Mouse (Mus musculus) hindbrain, embryonic 16.5 days (tissue): ENCODE results near the gene Ahr. TPM values are rescaled to one million over a fixed set of nuclear protein-coding genes. Genes with fewer than 3 reads are reported as not detected.

Source experiments
- ATAC-seq: fragments of 200-750 bp; cut with Nextera tagmentation; 2 replicates; pipeline ENCODE4 v1.8.0; 2017; ENCODE audit warnings: moderate TSS enrichment, moderate library complexity
- H3K27ac ChIP-seq: fragments of 300-500 bp; sonication (generic); 2 replicates; pipeline ENCODE4 v1.5.1; 2014; ENCODE audit warnings: low read depth, mild to moderate bottlenecking, control low read depth, low read length, moderate library complexity
- H3K27me3 ChIP-seq: fragments of 300-500 bp; sonication (generic); replicated peaks from 2 replicates; pipeline ENCODE4 v1.6.1; 2014; ENCODE audit warnings: low read length; ENCODE audit not compliant: control insufficient read depth, insufficient read depth
- H3K36me3 ChIP-seq: fragments of 300-500 bp; sonication (generic); 2 replicates; pipeline ENCODE4 v1.6.1; 2014; ENCODE audit warnings: mild to moderate bottlenecking, low read length, moderate library complexity, mixed read lengths; ENCODE audit not compliant: control insufficient read depth, insufficient read depth
- H3K4me1 ChIP-seq: fragments of 300-500 bp; sonication (generic); 2 replicates; pipeline ENCODE4 v1.6.1; 2014; ENCODE audit warnings: low read depth, low read length; ENCODE audit not compliant: control insufficient read depth, insufficient read depth
- H3K4me2 ChIP-seq: fragments of 300-500 bp; sonication (generic); 2 replicates; pipeline ENCODE4 v1.6.1; 2014; ENCODE audit warnings: mild to moderate bottlenecking, low read length, control low read depth, moderate library complexity
- H3K4me3 ChIP-seq: fragments of 300-500 bp; sonication (generic); 2 replicates; pipeline ENCODE4 v1.5.1; 2014; ENCODE audit warnings: mild to moderate bottlenecking, low read length, control low read depth, moderate library complexity
- H3K9ac ChIP-seq: fragments of 300-500 bp; sonication (generic); 2 replicates; pipeline ENCODE4 v1.6.1; 2014; ENCODE audit warnings: low read depth, mild to moderate bottlenecking, control low read depth, low read length, moderate library complexity
- H3K9me3 ChIP-seq: fragments of 300-500 bp; sonication (generic); 2 replicates; pipeline ENCODE4 v1.6.1; 2014; ENCODE audit warnings: mild to moderate bottlenecking, low read length, moderate library complexity; ENCODE audit not compliant: control insufficient read depth
- WGBS: fragments of 180-500 bp; shearing (Covaris S2); extraction: QIAGEN DNeasy Blood & Tissue Kit; methylation state at CpG from one replicate; pipeline ENCODE4 v1.1.7; 2014; 5-methylcytosine and 5-hydroxymethylcytosine counted together
- polyA plus RNA-seq: library from polyadenylated mRNA; unstranded; fragments of >200 nt; fragmentation: Nextera tagmentation; extraction: Ambion mirVana; gene quantifications from 2 replicates; pipeline ENCODE4 v1.2.1, GENCODE M21; 2015

Ahr gene
- 3.6 and 3.9 TPM in 2 replicates for polyA plus RNA-seq

DNA sequence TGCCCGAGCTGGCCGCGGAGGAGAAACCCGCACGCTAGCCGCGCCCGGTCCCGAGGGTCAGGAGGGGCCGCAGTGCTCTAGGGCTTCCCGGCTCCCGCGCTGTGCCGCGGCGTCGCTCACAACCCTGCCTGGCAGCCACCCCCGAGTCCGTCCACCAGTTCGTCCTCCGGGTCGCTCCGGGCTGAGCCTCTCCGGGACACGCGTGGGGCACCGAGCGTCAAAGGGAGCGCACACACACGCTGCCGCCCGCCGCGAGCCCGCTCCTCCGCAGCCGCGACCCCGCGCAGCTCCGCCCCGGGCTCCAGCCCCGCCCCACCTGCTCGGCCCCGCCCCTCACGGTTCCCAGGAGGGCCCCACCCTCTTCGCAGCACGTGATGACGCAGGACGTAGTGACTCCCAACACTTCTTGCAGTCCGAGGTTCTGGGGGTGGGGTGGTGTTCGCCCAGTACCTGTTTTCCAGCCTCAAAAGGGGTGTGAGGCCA lies at the start of gene Ahr:
TSS of gene Ahr (minus strand) at position 285 of the 483 bp plus-strand sequence.
- Histone ChIP-seq H3K4me3 (peak within 1 kb of the TSS; percentile 88), H3K27me3 (no peaks in the 10 kb centered on the region), H3K9ac (peak within 1 kb of the TSS; percentile 87), H3K4me1 (no peaks in the 10 kb centered on the region; the same call in 1 of the 2 replicates), H3K27ac (peak within 1 kb of the TSS; percentile 80), H3K9me3 (no peaks in the 10 kb centered on the region), H3K4me2 (peak within 1 kb of the TSS; percentile 93), H3K36me3 (no peaks in the 10 kb centered on the region)
- peak; percentile 97 for ATAC-seq
- under 1% methylated on average over 38 of the region's 52 CpGs for WGBS

DNA sequence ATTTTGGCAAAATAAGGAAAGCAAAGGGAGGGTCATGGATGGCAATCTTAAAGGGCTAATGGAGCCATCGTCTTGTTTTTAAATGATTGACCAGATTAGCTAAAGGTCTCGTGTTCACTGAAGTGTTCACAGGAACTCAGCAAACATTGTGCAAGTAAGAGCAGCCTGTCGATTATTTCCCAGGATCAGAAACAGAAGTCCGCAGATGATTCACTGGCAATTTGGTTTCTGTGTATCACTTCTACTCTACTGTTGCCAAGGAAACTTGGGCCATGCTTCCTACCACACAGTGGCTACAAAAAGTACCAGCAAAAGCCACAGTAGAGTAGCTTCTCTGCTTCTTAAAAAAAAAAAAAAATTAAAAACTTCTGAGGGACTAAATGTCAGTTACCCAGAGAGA lies 44.0 kb upstream of the Ahr start:
- H3K9me3 ChIP-seq, result no peaks in the 10 kb centered on the region
- ATAC-seq, result no peak
- WGBS, result 91% methylated on average over 4 of the region's 4 CpGs
- H3K9ac ChIP-seq, result no peak overlapping the region
- H3K4me3 ChIP-seq, result no peak overlapping the region
- no peak overlapping the region for H3K4me2 ChIP-seq
- no peaks in the 10 kb centered on the region for H3K36me3 ChIP-seq
- no peak overlapping the region for H3K27ac ChIP-seq
- no peaks in the 10 kb centered on the region for H3K4me1 ChIP-seq
- H3K27me3 ChIP-seq, result no peaks in the 10 kb centered on the region

DNA sequence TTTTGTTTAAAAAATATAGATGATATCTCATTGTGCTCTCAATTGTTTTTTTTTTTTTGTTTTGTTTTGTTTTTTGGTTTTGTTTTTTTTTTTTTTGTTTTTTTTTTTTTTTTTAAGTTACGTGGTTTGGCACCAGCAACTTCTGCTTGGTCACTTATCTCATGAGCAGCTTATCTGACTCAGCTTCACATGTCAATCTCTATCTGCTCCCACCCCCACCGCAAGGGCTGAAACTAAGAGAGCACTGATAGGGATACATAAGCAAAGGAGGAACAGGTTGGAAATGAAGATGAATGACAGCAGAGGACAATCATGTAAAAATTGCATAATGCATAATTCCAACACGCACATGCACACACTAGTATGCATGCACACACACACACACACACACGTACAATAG lies 41.3 kb upstream of the Ahr start:
- ATAC-seq, result no peak
- WGBS, result 89% methylated on average over 4 of the region's 4 CpGs
- Histone ChIP-seq H3K9ac (no peak overlapping the region), H3K27ac (no peak overlapping the region), H3K4me2 (no peak overlapping the region), H3K9me3 (no peaks in the 10 kb centered on the region), H3K27me3 (no peaks in the 10 kb centered on the region), H3K36me3 (no peaks in the 10 kb centered on the region), H3K4me1 (no peaks in the 10 kb centered on the region), H3K4me3 (no peak overlapping the region)

DNA sequence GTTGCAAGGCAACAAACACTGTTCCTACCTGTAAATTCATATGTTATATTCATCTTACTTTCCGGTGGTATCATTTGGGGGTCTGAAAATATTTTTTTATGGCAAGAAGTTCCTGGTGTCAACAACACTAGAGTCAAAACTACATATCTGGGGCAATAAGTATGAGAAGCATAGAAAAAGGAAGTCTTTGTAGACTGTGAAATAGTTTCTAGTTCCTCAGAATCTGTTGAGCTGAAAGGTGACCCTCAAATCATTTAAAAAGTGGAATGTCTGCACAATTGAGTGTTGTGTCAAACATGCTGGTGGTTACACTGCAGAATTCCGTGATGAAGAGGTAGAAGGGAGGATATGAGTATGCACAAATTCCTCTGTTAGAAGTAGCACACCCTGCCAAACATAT lies 38.9 kb upstream of the Ahr start:
- H3K4me2 ChIP-seq, result no peak overlapping the region
- WGBS, result 86% methylated on average over 2 of the region's 2 CpGs
- no peaks in the 10 kb centered on the region for H3K27me3 ChIP-seq
- H3K9me3 ChIP-seq, result no peaks in the 10 kb centered on the region
- H3K4me1 ChIP-seq, result no peaks in the 10 kb centered on the region
- H3K36me3 ChIP-seq, result no peaks in the 10 kb centered on the region
- ATAC-seq, result no peak
- H3K27ac ChIP-seq, result no peak overlapping the region
- no peak overlapping the region for H3K9ac ChIP-seq
- H3K4me3 ChIP-seq, result no peak overlapping the region

DNA sequence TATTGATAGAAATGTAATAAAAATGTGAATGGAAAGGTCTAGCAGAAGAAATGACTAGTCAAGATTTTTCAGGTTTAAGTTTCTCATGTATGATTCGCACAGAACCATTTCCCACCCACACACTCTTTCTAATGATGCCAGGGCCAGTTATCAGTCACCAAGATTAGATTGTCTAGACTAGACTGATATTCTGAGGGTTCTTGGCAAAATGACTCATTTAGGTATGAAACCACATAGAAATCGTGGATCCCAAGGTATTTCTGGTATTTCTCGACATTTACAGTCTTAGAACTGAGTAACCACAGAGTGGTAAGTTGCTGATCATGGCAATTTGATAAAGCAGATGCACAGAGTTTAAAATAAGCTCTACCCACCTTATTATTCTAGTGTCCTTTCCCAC lies 28.0 kb upstream of the Ahr start:
- WGBS, result 81% methylated on average over 3 of the region's 3 CpGs
- Histone ChIP-seq H3K9me3 (no peaks in the 10 kb centered on the region), H3K4me2 (no peak overlapping the region), H3K4me3 (no peak overlapping the region), H3K9ac (no peak overlapping the region), H3K27ac (no peak overlapping the region), H3K27me3 (no peaks in the 10 kb centered on the region), H3K4me1 (no peaks in the 10 kb centered on the region), H3K36me3 (no peaks in the 10 kb centered on the region)
- ATAC-seq, result no peak

DNA sequence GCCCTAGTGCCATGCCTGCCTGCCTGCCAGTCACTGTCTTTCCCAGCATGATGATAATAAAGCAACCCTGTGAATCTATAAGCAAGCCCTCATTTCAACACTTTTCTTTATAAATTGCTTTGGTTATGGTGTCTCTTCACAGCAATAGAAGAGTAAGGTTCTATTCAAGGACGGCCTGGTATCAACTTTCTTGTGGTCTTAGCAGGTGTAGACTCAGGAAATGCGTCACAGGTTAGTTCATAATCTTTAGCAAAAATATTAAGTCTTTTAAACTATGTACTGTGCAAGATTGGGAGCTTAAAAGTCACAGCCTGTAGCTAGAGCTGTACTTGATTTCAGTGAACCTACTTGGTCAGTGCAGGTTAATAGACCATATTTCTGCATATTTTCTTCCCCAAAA lies 24.0 kb upstream of the Ahr start:
- no peaks in the 10 kb centered on the region for H3K27me3 ChIP-seq
- no peak for ATAC-seq
- 88% methylated on average over 2 of the region's 2 CpGs for WGBS
- H3K4me3 ChIP-seq, result no peak overlapping the region
- no peak overlapping the region for H3K4me2 ChIP-seq
- no peak overlapping the region for H3K27ac ChIP-seq
- no peaks in the 10 kb centered on the region for H3K9me3 ChIP-seq
- H3K4me1 ChIP-seq, result no peaks in the 10 kb centered on the region
- H3K36me3 ChIP-seq, result no peaks in the 10 kb centered on the region
- H3K9ac ChIP-seq, result no peak overlapping the region

DNA sequence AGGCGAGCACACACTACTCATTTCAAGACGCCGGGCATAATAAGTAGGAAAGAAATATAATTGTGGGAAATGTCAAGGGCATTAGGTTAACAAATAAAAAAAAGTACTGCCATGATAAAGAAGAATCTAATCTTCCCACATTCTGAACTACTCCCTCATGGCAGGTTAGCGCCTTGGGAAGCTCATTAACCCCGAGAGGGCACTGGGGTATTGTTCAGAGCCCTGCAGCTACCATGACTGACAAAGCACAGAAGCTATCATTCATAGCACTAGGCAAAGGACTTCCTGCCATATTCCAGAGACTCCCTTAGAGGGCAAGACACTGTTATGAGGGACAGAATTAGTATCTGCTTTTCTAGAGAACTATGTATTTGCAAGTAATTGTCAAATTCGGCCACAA lies 21.1 kb upstream of the Ahr start:
- no peak overlapping the region for H3K4me3 ChIP-seq
- H3K27ac ChIP-seq, result no peak overlapping the region
- no peaks in the 10 kb centered on the region for H3K4me1 ChIP-seq
- no peaks in the 10 kb centered on the region for H3K27me3 ChIP-seq
- H3K9ac ChIP-seq, result no peak overlapping the region
- H3K36me3 ChIP-seq, result no peaks in the 10 kb centered on the region
- no peak overlapping the region for H3K4me2 ChIP-seq
- ATAC-seq, result no peak
- WGBS, result 64% methylated on average over 6 of the region's 6 CpGs
- no peaks in the 10 kb centered on the region for H3K9me3 ChIP-seq

DNA sequence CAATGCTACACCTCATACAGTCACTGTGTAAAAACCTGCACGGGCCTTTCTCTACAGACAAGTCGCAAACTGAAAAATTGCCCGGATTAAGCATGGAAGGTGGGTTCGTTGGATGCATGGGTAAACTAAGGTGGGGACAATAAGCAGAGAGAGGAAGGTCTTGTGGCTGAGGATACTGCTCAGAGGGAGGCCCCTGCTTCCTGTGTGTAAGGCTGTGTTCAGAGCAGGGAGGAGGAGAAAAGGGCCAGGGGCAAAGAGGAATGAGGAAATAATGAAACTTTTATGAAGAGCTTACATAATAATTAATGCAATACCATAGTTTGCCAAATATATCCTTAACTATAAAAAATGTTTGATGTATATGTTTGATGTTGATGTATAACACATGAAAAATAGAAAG lies 19.5 kb upstream of the Ahr start:
- no peak overlapping the region for H3K27ac ChIP-seq
- no peak overlapping the region for H3K4me2 ChIP-seq
- no peak for ATAC-seq
- H3K36me3 ChIP-seq, result no peaks in the 10 kb centered on the region
- H3K27me3 ChIP-seq, result no peaks in the 10 kb centered on the region
- no peak overlapping the region for H3K4me3 ChIP-seq
- no peaks in the 10 kb centered on the region for H3K4me1 ChIP-seq
- no peaks in the 10 kb centered on the region for H3K9me3 ChIP-seq
- H3K9ac ChIP-seq, result no peak overlapping the region
- 92% methylated on average over 4 of the region's 4 CpGs for WGBS

DNA sequence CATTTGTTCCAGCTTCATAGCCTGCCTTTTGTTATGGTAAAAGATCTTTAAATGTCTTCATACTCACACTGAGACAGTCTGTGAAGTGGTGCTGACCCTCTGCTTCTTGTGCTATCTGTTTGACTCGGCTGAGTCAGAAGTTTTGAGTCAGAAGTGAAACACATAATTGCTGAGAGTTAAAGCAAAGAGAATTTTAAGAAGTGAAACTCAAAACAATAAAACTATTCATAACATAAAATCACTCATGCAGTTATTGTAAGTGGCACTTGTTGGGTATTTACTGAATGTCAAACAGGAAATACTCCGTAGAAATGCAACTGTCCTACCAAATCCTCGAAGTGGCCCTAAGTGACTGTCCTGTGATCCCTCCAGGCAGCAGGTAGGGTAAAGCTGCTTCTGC lies 18.3 kb upstream of the Ahr start:
- Histone ChIP-seq H3K4me1 (no peaks in the 10 kb centered on the region), H3K27me3 (no peaks in the 10 kb centered on the region), H3K4me2 (no peak overlapping the region), H3K9ac (no peak overlapping the region), H3K4me3 (no peak overlapping the region), H3K36me3 (no peaks in the 10 kb centered on the region), H3K27ac (no peak overlapping the region), H3K9me3 (no peaks in the 10 kb centered on the region)
- 82% methylated on average over 3 of the region's 3 CpGs for WGBS
- ATAC-seq, result no peak

DNA sequence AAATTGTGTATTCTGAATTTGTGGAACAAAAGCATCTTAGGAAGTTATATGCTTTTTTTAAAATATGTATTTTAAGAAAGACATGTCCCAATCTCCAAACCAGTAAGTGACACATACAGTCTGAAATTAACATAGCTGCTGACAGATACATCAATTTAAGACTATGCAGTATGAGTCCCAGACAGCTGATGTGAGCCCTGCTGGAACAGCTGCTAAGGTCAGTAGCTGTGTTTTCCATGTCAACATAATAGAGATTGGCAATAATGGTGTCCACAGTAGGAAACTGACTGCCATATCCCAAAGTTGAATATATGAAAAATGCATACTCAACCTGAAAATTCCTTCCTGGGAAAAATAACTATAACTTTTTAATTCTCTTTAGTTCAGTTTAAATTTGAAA lies 15.5 kb upstream of the Ahr start:
- no peak overlapping the region for H3K4me3 ChIP-seq
- no peak overlapping the region for H3K27ac ChIP-seq
- no peak overlapping the region for H3K4me2 ChIP-seq
- H3K4me1 ChIP-seq, result no peaks in the 10 kb centered on the region
- no peaks in the 10 kb centered on the region for H3K27me3 ChIP-seq
- no peaks in the 10 kb centered on the region for H3K36me3 ChIP-seq
- no peak overlapping the region for H3K9ac ChIP-seq
- H3K9me3 ChIP-seq, result no peaks in the 10 kb centered on the region
- ATAC-seq, result no peak
